Mouse (Mus musculus) heart, postnatal 0 days (tissue): ENCODE measurements around the gene Gm21541. TPM values are rescaled to one million over a fixed set of nuclear protein-coding genes. Genes with fewer than 3 reads are reported as not detected.
"Not testable (repeated sequence)": the region's sequence is repeated elsewhere in the genome, so short reads cannot be mapped to it uniquely, and the experiment has no call there.

Experiments
- ATAC-seq: fragments of 200-750 bp; cut with Nextera tagmentation; 2 replicates; pipeline ENCODE4 v1.8.0; 2017; ENCODE audit warnings: low read depth, moderate number of reproducible peaks, moderate library complexity; ENCODE audit not compliant: insufficient read depth
- DNase-seq: peaks from one replicate; pipeline ENCODE4 v3.0.0-alpha.2; 2016; ENCODE audit warnings: low spot score
- H3K27ac ChIP-seq: fragments of 300-500 bp; sonication (generic); 2 replicates; pipeline ENCODE4 v1.5.1; 2014; ENCODE audit warnings: low read depth, mild to moderate bottlenecking
- H3K27me3 ChIP-seq: fragments of 300-500 bp; sonication (generic); 2 replicates; pipeline ENCODE4 v1.6.1; 2014; ENCODE audit warnings: low read length, mixed read lengths; ENCODE audit not compliant: control insufficient read depth, insufficient read depth
- H3K36me3 ChIP-seq: fragments of 300-500 bp; sonication (generic); replicated peaks from 2 replicates; pipeline ENCODE4 v1.6.1; 2014; ENCODE audit warnings: low read length, mixed read lengths; ENCODE audit not compliant: control insufficient read depth, insufficient read depth
- H3K4me1 ChIP-seq: fragments of 300-500 bp; sonication (generic); 2 replicates; pipeline ENCODE4 v1.6.1; 2014; ENCODE audit warnings: antibody characterized with exemption; ENCODE audit not compliant: control insufficient read depth, insufficient read depth
- H3K4me2 ChIP-seq: fragments of 300-500 bp; sonication (generic); 2 replicates; pipeline ENCODE4 v1.6.1; 2014; ENCODE audit warnings: low read depth, mild to moderate bottlenecking, low read length, moderate library complexity
- H3K4me3 ChIP-seq: fragments of 300-500 bp; sonication (generic); 2 replicates; pipeline ENCODE4 v1.5.1; 2014; ENCODE audit warnings: low read depth, low read length
- H3K9ac ChIP-seq: fragments of 300-500 bp; sonication (generic); replicated peaks from 2 replicates; pipeline ENCODE4 v1.6.1; 2014; ENCODE audit warnings: low read depth, low read length, mixed read lengths
- H3K9me3 ChIP-seq: fragments of 300-500 bp; sonication (generic); replicated peaks from 2 replicates; pipeline ENCODE4 v1.6.1; 2016; ENCODE audit warnings: low read length; ENCODE audit not compliant: control insufficient read depth
- WGBS: fragments of 180-500 bp; shearing (Covaris S2); extraction: QIAGEN DNeasy Blood & Tissue Kit; methylation state at CpG from one replicate; pipeline ENCODE4 v1.1.7; 2014; 5-methylcytosine and 5-hydroxymethylcytosine counted together
- polyA plus RNA-seq: library from polyadenylated mRNA; unstranded; fragments of >200 nt; fragmentation: Nextera tagmentation; extraction: Ambion mirVana; gene quantifications from 2 replicates; pipeline ENCODE4 v1.2.1, GENCODE M21; 2015
- total RNA-seq: library from RNA; depleted of rRNA; stranded (reverse); fragments of >200 nt; gene quantifications from 2 replicates; pipeline ENCODE4 v1.2.3, GENCODE M21; 2014; ENCODE audit warnings: low replicate concordance; rRNA removed

Gm21541 gene
- total RNA-seq (not detected in 2 replicates), polyA plus RNA-seq (not detected in 2 replicates)

- not testable (repeated sequence) for H3K4me1 ChIP-seq, H3K36me3 ChIP-seq, H3K9ac ChIP-seq, H3K4me2 ChIP-seq, H3K27me3 ChIP-seq, H3K9me3 ChIP-seq, H3K4me3 ChIP-seq, ATAC-seq, DNase-seq, H3K27ac ChIP-seq
- no CpG with 5 or more reads among the region's 5 CpGs for WGBS
These were observed at the start of gene Gm21541 for GRCm38 (mm10) chr4:41903310-41903709. Gene Gm21541, plus strand, starts transcription at chr4:41903610.

DNA sequence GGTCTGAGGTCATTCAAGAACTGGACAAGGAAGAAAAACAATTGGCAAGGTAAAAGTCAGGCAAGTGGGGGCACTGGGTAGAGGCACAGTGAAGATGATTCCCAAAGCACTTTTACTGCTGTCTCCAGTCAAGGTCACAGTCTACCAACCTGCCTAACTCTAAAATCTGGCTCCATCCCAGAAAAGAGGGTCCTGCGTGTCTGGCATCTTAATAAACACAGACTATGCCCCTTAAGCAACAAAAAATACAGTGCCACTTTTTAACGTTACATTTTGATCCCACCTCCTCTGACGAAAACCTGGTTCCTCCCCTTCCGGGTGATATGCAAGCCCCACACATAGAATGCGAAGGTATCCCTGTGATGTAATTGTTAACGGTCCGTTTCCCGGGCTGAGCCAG, 37.9 kb downstream of the Gm21541 start, which contains the start of gene Gm20878:
TSS of gene Gm20878 (plus strand) at position 301 of the 400 bp plus-strand sequence.
- ATAC-seq, H3K4me3 ChIP-seq, DNase-seq, H3K36me3 ChIP-seq, H3K9me3 ChIP-seq, H3K9ac ChIP-seq, H3K27me3 ChIP-seq, H3K27ac ChIP-seq, H3K4me2 ChIP-seq, H3K4me1 ChIP-seq: not testable (repeated sequence)
- WGBS, result no CpG with 5 or more reads among the region's 8 CpGs

Other genes starting within 250 kb of the Gm21541 start
- gene Cntfr, start 206.5 kb upstream of the Gm21541 start, total RNA-seq, result 0.31 TPM in 1 of 2 replicates, not detected in the other
- gene Cntfr, start 206.5 kb upstream of the Gm21541 start, polyA plus RNA-seq, result 0.38 and 0.41 TPM in 2 replicates
- gene Il11ra1, start 203.6 kb upstream of the Gm21541 start, total RNA-seq, result 77.1 and 110 TPM in 2 replicates
- 104 and 116 TPM in 2 replicates for gene Il11ra1, start 203.6 kb upstream of the Gm21541 start, polyA plus RNA-seq
- 49.6 and 49.8 TPM in 2 replicates for gene Rpp25l, start 190.1 kb upstream of the Gm21541 start, total RNA-seq
- gene Rpp25l, start 190.1 kb upstream of the Gm21541 start, polyA plus RNA-seq, result 38.9 and 40.2 TPM in 2 replicates
- gene Dctn3, start 180.4 kb upstream of the Gm21541 start, total RNA-seq, result 81.6 and 121 TPM in 2 replicates
- gene Dctn3, start 180.4 kb upstream of the Gm21541 start, polyA plus RNA-seq, result 161 and 165 TPM in 2 replicates
- not detected in 2 replicates for gene Arid3c, start 172.5 kb upstream of the Gm21541 start, total RNA-seq
- gene Arid3c, start 172.5 kb upstream of the Gm21541 start, polyA plus RNA-seq, result not detected in 2 replicates
- gene Galt, start 148.4 kb upstream of the Gm21541 start, total RNA-seq, result 95.0 and 96.8 TPM in 2 replicates
- 69.8 and 70.9 TPM in 2 replicates for gene Galt, start 148.4 kb upstream of the Gm21541 start, polyA plus RNA-seq
- gene Sigmar1, start 147.5 kb upstream of the Gm21541 start, total RNA-seq, result 40.9 and 57.4 TPM in 2 replicates
- gene Sigmar1, start 147.5 kb upstream of the Gm21541 start, polyA plus RNA-seq, result 33.4 and 37.1 TPM in 2 replicates
- gene Ccl27a, start 129.4 kb upstream of the Gm21541 start, total RNA-seq, result 48.5 and 73.7 TPM in 2 replicates
- gene Ccl27a, start 129.4 kb upstream of the Gm21541 start, polyA plus RNA-seq, result 49.4 and 49.6 TPM in 2 replicates
- gene Gm20878, start 38.0 kb downstream of the Gm21541 start, total RNA-seq, result 0.89 TPM in 1 of 2 replicates, not detected in the other
- gene Gm20878, start 38.0 kb downstream of the Gm21541 start, polyA plus RNA-seq, result 0.92 and 1.1 TPM in 2 replicates
- gene Fam205a4, start 62.4 kb downstream of the Gm21541 start, total RNA-seq, result not detected in 2 replicates
- gene Fam205a4, start 62.4 kb downstream of the Gm21541 start, polyA plus RNA-seq, result 0.03 TPM in 1 of 2 replicates, not detected in the other
- gene Gm21093, start 131.1 kb downstream of the Gm21541 start, total RNA-seq, result 0.12 TPM in 1 of 2 replicates, not detected in the other
- not detected in 2 replicates for gene Gm21093, start 131.1 kb downstream of the Gm21541 start, polyA plus RNA-seq
- not detected in 2 replicates for gene Gm3893, start 187.6 kb downstream of the Gm21541 start, total RNA-seq
- gene Gm3893, start 187.6 kb downstream of the Gm21541 start, polyA plus RNA-seq, result not detected in 2 replicates
- gene Gm13304, start 211.2 kb downstream of the Gm21541 start, total RNA-seq, result 0.73 TPM in 1 of 2 replicates, not detected in the other
- 1.2 and 5.1 TPM in 2 replicates for gene Gm13304, start 211.2 kb downstream of the Gm21541 start, polyA plus RNA-seq
- gene Gm13306, start 249.8 kb downstream of the Gm21541 start, total RNA-seq, result not detected in 2 replicates
- 0.30 TPM in 1 of 2 replicates, not detected in the other for gene Gm13306, start 249.8 kb downstream of the Gm21541 start, polyA plus RNA-seq